Mouse (Mus musculus) thymus, adult 2 months (tissue): ENCODE results near the gene Nap1l4. TPM values are rescaled to one million over a fixed set of nuclear protein-coding genes. Genes with fewer than 3 reads are reported as not detected.

Experiments used
- DNase-seq: peaks from one replicate; pipeline ENCODE4 v3.0.0; 2021
- H3K27ac ChIP-seq: fragments of 200-500 bp; 2 replicates; pipeline ENCODE4 v1.5.1; 2012; ENCODE audit warnings: low read length, control low read depth; ENCODE audit not compliant: control insufficient read depth, insufficient read depth
- H3K27me3 ChIP-seq: fragments of 200-500 bp; 2 replicates; pipeline ENCODE4 v1.6.1; 2012; ENCODE audit warnings: mild to moderate bottlenecking, low read length, moderate library complexity, mixed read lengths; ENCODE audit not compliant: control insufficient read depth, insufficient read depth
- H3K36me3 ChIP-seq: fragments of 200-500 bp; 2 replicates; pipeline ENCODE4 v1.6.1; 2012; ENCODE audit warnings: mild to moderate bottlenecking, low read length, moderate library complexity; ENCODE audit not compliant: control insufficient read depth, insufficient read depth
- H3K4me1 ChIP-seq: fragments of 200-500 bp; replicated peaks from 2 replicates; pipeline ENCODE4 v1.6.1; 2012; ENCODE audit warnings: low read length; ENCODE audit not compliant: control insufficient read depth, insufficient read depth
- H3K4me3 ChIP-seq: fragments of 200-500 bp; 2 replicates; pipeline ENCODE4 v1.5.1; 2012; ENCODE audit warnings: mild to moderate bottlenecking, low read length, control low read depth, moderate library complexity; ENCODE audit not compliant: control insufficient read depth, insufficient read depth
- CTCF ChIP-seq: fragments of 200-500 bp; IDR thresholded peaks from 2 replicates; pipeline ENCODE4 v1.5.1; 2012; ENCODE audit warnings: mild to moderate bottlenecking, control low read depth, low read length, moderate library complexity, borderline replicate concordance; ENCODE audit not compliant: control insufficient read depth, poor library complexity, insufficient read depth; ENCODE audit errors: extremely low read depth
- POLR2A ChIP-seq: fragments of 200-500 bp; IDR thresholded peaks from 2 replicates; pipeline ENCODE4 v1.6.1; 2012; ENCODE audit warnings: mild to moderate bottlenecking, low read length, control low read depth, moderate library complexity; ENCODE audit not compliant: control insufficient read depth, poor library complexity, insufficient read depth; ENCODE audit errors: extremely low read depth
- WGBS: fragments of 180-500 bp; shearing (Covaris S2); methylation state at CpG from one replicate; pipeline ENCODE4 v1.1.7; 2018; 5-methylcytosine and 5-hydroxymethylcytosine counted together
- polyA plus RNA-seq: library from polyadenylated mRNA; depleted of rRNA; stranded (reverse); fragments of >200 nt; gene quantifications from 2 replicates; pipeline ENCODE4 v1.2.3, GENCODE M21; 2012; rRNA removed

The Nap1l4 gene
- polyA plus RNA-seq, 1 experiment, result 120 TPM

DNA sequence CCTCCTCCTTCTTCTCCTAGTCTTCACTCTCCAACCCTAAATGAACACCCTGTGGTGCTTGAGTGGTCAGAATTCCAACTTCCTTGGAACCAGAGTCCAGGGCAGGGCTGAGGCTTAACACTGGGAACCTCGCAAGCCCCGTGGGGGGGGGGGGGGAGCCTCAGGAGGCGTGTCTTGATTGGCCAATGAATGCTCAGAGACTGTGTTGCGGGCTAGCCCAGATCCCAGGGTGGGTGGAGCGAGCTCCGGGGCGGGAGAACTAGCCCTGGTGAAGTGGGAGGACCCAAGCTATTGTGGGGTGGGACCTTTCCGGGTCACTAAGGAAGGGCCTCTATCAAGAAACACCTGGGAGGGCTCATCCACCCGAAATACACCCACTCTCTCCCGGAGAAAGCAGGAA lies 74.1 kb downstream of the Nap1l4 start:
- Histone ChIP-seq H3K4me3 (no peak overlapping the region), H3K4me1 (no peaks in the 10 kb centered on the region), H3K27me3 (no peaks in the 10 kb centered on the region), H3K36me3 (no peaks in the 10 kb centered on the region), H3K27ac (no peak overlapping the region)
- no peak for DNase-seq
- TF ChIP-seq CTCF (no peak), POLR2A (no peak)
- WGBS, result 75% methylated on average over 10 of the region's 10 CpGs

DNA sequence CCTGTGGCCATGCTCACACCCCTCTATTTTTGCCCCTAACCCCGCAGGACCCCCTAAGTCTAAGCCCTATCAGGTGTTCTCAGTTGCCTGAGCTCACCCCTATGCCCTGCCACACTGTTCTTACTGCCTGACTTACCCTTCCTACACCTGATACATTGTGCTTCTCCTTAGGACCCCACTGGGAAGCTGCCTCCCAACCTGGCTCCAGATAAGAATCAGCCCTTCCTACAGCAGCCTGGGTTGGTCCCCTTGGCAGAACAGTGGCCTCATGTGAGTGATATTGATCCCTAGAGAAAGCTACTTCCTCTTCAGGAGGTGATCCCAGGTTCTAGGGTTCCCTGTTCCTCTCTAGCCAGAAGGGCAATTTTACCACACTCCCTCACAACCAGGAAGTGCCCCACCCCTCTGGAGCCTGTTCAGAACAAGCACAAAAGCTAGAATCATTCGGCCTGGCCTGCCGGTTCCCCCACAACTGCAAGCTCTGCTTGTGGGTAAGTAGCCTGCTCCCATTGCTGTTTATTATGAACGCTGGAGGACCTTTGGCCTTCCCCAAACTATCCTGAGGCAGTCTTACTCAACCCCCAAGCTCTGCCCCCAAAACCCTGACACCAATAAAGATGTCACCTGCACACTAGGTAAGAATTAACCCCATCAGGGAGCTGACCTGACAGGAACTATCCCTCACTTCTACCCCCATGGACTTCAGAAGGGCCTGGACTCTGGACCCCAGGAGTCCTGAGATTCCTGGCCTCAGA lies 75.4 kb downstream of the Nap1l4 start, which contains the start of gene Slc22a18:
Gene Slc22a18 (plus strand): TSS at position 390 of the 755 bp plus-strand sequence.
- H3K4me3 ChIP-seq, result no peak within 1 kb of the TSS
- H3K27ac ChIP-seq, result no peak within 1 kb of the TSS
- DNase-seq, result no peak

DNA sequence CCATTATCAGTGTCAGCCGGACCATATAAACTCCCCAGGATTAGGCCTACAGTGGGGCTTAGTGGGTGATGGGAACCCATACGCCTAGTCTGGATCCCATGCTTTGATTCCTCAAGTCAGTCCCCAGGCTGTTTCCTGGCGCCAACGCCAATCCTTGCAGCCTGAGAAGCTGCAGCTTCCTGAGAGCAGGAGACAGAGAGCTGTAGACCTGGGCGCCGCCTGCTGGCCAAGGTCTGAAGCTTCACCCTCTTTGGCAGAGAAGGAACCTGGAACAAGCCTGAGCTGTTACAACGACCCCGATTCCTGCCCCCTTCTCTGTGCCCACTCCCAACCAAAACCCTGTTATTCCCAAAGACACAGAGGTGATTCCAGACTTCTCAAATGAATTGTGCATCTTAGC lies 79.0 kb downstream of the Nap1l4 start:
- no peak overlapping the region for H3K4me3 ChIP-seq
- H3K27me3 ChIP-seq, result no peaks in the 10 kb centered on the region; the same call in 1 of the 2 replicates
- WGBS, result 15% methylated on average over 8 of the region's 8 CpGs
- TF ChIP-seq CTCF (peak; percentile 87), POLR2A (no peak)
- no peaks in the 10 kb centered on the region for H3K36me3 ChIP-seq
- DNase-seq, result peak; percentile 71
- peaks cover 4% of the 10 kb centered on the region for H3K4me1 ChIP-seq
- no peak overlapping the region for H3K27ac ChIP-seq

More for the DNA sequence above, 75.4 kb downstream of the Nap1l4 start, which contains the start of gene Slc22a18:
- Histone ChIP-seq H3K36me3 (no peaks in the 10 kb centered on the region), H3K27me3 (no peaks in the 10 kb centered on the region), H3K4me1 (no peaks in the 10 kb centered on the region)
- no peak for TF ChIP-seq POLR2A
- no peak for TF ChIP-seq CTCF
- WGBS, result 18% methylated on average over 4 of the region's 4 CpGs

DNA sequence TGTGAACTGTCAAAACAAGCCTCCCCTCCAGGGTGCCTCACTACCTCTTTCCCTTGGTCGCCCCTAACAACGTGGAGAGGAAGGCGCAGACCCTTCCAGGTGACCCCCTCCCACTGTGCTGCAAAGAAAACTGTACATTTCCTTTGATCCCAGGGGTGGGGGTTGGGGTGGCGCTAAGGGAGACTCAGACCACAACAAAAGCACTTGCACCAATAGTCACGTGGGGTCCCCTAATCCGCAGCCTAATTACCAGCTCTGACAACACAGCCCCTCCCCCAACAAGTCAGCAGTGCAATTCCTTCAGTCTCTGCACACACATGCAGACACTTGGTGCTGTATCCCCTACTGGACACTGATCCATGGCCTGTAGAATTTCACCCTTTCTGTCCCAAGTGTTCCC lies 81.2 kb downstream of the Nap1l4 start:
- no peak for DNase-seq
- no peaks in the 10 kb centered on the region for H3K36me3 ChIP-seq
- WGBS, result 25% methylated on average over 6 of the region's 6 CpGs
- no peak for TF ChIP-seq CTCF
- TF ChIP-seq POLR2A, result no peak
- H3K27ac ChIP-seq, result no peak overlapping the region
- peaks cover 9% of the 10 kb centered on the region for H3K4me1 ChIP-seq
- peaks cover 13% of the 10 kb centered on the region for H3K27me3 ChIP-seq
- no peak overlapping the region for H3K4me3 ChIP-seq

DNA sequence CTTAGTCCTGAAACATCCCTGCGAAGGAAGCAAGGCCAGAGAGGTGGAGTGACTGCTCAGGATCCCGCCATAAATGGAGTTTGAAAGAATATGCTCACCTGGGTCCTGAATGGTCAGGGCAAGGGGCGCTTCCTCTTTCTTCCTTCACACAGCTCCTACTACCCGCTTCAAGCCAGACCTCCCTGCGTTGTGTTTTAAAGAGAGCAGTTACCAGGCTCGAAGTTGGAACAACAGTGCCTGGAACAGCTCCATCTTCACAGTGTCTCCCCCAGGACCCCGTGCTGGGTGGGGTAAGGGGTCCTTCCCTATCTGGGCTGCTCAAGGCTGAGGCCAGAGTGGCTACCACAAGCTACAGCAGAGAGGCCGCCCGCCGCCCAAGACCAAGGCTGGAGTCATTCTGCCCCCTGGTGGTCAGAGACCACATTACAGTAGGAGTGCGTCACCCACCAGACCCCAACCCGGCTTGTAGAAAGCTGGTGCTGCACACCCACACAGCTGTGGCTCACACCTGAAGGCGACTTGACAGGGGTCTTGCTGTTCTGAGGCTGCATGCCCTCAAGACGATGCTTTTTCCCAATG lies 82.7 kb downstream of the Nap1l4 start:
- peaks cover 13% of the 10 kb centered on the region for H3K27me3 ChIP-seq
- 11% methylated on average over 14 of the region's 14 CpGs for WGBS
- H3K4me3 ChIP-seq, result no peak overlapping the region
- H3K4me1 ChIP-seq, result peaks cover 11% of the 10 kb centered on the region
- DNase-seq, result peak; percentile 77
- H3K36me3 ChIP-seq, result no peaks in the 10 kb centered on the region
- H3K27ac ChIP-seq, result no peak overlapping the region
- TF ChIP-seq POLR2A (no peak), CTCF (peak; percentile 93)

DNA sequence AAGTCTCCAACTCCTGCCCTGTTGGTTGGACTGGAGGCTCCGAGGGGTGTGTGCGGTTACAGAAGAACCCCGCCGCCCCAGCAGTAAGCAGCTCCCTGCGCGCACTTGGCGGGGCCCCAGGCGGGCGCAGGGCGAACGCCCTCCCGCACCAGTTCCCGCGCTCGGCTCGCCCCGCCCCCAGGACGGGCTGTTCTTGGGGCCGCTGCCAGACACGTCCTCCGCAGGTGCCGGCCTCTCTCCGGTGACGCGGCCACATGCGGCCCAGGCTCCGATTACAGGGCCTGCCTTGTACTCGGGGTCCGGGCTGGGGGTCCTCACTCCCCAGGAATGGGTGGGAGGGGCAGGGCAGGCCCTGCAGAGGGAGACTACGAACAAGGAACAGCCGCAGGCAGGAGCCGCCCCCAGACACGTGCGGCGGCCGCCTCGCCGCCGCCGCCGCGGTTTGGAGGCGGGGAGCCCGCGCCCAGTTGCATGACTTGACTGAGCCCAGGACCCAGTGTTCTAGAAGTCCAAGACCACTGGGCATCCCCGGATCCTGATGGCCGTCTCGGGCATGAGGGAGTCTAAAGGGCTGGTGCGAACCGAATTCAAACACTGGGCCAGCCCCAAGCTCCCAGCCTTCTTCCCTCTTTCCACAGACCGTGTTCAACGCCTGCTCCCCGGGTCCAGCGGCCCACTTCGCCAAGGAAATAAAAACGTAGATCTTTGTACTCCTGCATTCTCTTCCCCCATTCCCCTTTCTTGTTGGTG lies 83.9 kb downstream of the Nap1l4 start:
- Histone ChIP-seq H3K27ac (no peak overlapping the region), H3K4me3 (peak overlapping the region; percentile 17; the same call in 1 of the 2 replicates), H3K36me3 (no peaks in the 10 kb centered on the region), H3K27me3 (peaks cover 15% of the 10 kb centered on the region), H3K4me1 (peaks cover 18% of the 10 kb centered on the region)
- TF ChIP-seq CTCF (no peak), POLR2A (no peak)
- peak; percentile 25 for DNase-seq
- 28% methylated on average over 56 of the region's 56 CpGs for WGBS

DNA sequence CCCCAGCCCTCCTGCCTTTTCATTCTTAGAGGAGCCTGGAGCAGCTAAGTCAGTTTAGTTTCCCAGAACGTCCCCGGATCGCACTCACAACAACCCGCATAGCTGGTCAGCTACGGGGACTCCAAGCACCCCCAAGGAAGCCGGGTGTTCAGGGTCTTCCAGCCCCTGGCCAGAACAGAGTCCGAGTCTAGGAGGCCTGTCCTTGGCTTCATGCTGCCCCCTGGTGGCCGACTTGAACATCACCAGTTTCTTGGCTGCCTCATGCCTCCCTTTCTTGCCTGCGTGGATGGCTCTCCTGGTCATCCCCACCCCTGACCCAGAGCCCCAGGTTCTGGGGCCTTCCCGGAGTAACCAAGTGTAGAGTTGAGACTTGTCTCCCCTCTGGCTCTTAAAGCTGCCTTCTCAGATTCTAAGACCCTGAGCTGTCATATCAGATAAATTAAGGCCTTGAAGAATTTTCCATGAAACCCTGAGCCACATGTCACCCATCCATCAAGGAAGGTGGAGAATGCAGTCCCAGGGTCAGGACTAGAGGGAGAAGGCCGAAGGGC lies 85.0 kb downstream of the Nap1l4 start:
- no peak overlapping the region for H3K4me3 ChIP-seq
- H3K27me3 ChIP-seq, result peaks cover 19% of the 10 kb centered on the region
- no peaks in the 10 kb centered on the region for H3K36me3 ChIP-seq
- peaks cover 18% of the 10 kb centered on the region for H3K4me1 ChIP-seq
- H3K27ac ChIP-seq, result no peak overlapping the region
- peak; percentile 68 for DNase-seq
- WGBS, result 19% methylated on average over 11 of the region's 11 CpGs
- TF ChIP-seq POLR2A (no peak), CTCF (peak; percentile 87)

Other genes starting within 250 kb of the Nap1l4 start
- gene Cdkn1c, start 88.1 kb downstream of the Nap1l4 start, polyA plus RNA-seq, result 10.3 and 10.4 TPM in 2 replicates
- gene Slc22a18, start 75.4 kb downstream of the Nap1l4 start, polyA plus RNA-seq, result 6.1 and 8.0 TPM in 2 replicates
- 0.39 TPM in 1 of 2 replicates, not detected in the other for gene Phlda2, start 46.0 kb downstream of the Nap1l4 start, polyA plus RNA-seq
- gene Cars, start 51.0 kb upstream of the Nap1l4 start, polyA plus RNA-seq, result 22.7 and 24.5 TPM in 2 replicates
- gene Tnfrsf26, start 79.6 kb upstream of the Nap1l4 start, polyA plus RNA-seq, result 6.4 and 7.4 TPM in 2 replicates
- 4.8 and 4.9 TPM in 2 replicates for gene Tnfrsf22, start 100.6 kb upstream of the Nap1l4 start, polyA plus RNA-seq
- 3.5 and 4.8 TPM in 2 replicates for gene Tnfrsf23, start 136.8 kb upstream of the Nap1l4 start, polyA plus RNA-seq
- 16.6 and 20.6 TPM in 2 replicates for gene Osbpl5, start 207.9 kb upstream of the Nap1l4 start, polyA plus RNA-seq
- gene Mrgprg, start 217.9 kb upstream of the Nap1l4 start, polyA plus RNA-seq, result 2.0 and 2.2 TPM in 2 replicates
- gene Mrgpre, start 235.4 kb upstream of the Nap1l4 start, polyA plus RNA-seq, result 9.8 and 11.3 TPM in 2 replicates